Mouse (Mus musculus) 416B (cell line): ENCODE measurements at regions not wholly inside any gene's neighbourhood (a gene's known extent, or its start where the extent isn't known, plus 50 kb on each side); places are given as distances from the start of the nearest gene placed in this dataset.
A peak's percentile ranks its signal among the peaks of the same experiment; 100 is the strongest.
"Not testable (repeated sequence)": the region's sequence is repeated elsewhere in the genome, so short reads cannot be mapped to it uniquely, and the experiment has no call there.

Experiments
- DNase-seq: peaks from one replicate; pipeline ENCODE4 v3.0.0; 2011; ENCODE audit warnings: low read depth

DNA sequence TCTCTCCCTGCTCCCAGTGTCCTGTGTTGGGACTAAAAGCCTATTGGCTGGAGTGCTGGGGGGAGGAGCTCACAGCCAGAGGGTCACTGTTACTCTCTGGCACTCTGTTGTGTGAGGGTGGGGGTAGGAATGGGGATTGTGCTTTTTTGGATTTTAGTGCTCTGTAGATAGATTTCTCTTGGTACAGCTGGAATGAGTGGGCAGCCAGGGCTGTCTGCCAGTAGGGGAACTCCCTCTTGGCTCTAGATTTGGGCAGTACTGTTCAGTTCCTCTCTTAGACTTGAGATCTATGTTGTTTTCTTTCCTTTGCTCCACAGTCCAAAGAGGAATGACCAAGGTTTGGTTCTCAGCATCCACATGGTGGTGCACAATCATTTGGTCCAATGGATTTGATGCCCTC is 282.6 kb downstream of the Fgf9 start:
- DNase-seq = no peak

DNA sequence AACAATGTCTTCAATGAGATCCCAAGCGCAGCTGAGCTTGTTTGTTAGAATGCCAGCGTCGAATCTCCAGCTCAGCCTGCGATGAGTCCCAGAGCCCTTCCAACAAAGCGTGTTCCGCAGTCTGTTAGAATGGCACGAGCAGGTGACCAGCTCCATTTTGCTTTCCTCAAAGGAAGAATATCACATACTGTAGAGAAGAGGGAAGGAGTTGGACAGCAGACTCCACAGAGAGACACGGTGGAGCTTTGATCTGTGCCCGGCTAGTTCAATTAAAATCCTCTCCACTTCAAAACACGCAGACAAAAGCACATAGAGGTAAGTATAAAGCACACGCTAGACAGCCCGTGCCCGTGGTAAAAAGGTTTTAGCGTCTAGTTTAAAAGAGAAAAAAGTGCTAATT is 265.8 kb downstream of the Fgf9 start:
- no peak for DNase-seq

DNA sequence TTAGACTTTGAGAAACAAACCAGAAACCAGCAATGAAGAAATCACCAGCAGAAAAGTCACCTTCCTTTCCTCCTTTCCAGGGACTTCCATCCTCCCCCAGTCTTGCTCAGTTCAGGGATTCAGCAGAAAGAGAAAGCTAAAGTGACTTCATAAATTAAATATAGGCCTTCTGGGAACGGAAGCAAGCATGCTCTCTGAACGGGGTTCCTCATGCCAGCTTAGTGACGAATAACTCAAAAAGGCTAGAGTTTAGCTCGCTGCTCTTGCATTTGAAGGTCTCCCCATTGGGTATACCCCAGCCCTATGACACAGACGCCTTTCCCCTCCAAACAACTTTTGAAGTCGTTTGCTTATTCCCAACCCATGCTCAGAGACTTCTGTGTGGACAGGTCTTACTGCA is 252.8 kb downstream of the Fgf9 start:
- DNase-seq = no peak

DNA sequence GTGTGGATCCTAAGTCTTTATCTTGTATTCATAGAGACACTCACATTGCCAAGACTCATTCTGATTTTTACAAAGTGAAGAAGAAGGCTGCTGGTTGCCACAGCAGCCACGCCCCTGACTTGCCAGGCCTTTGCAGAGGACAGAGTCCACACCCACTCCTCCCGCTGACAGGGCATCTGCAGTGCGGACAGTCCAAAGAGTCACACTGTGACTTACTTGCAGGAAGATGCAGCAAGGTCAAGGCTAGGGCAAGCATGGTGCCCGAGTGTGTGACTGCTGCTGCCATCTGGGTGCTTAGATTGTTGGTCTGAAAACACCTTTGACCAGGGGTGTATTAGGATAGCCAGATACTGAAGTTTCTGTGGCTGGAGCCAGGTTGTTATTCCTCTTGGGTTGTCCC is 252.1 kb downstream of the Fgf9 start:
- DNase-seq = no peak

DNA sequence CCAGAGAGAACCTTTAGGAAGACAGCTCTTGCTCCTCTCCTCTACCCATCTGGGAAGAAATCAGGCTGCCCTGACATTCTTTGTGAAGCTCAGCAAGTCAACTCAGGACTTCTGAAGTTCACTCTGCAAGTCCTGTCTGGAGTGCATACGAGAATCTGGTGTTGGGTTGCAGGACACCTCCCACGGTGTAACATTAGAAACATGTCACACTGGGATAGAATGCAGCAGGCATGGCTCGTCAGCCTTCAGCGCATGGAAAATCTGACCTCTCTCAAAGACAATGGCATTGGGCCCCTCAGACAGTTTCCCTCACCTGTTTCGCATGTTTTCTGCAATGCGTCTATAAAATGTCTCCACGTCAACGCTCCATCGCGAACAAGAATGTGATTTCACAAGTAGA is 251.5 kb downstream of the Fgf9 start:
- no peak for DNase-seq

DNA sequence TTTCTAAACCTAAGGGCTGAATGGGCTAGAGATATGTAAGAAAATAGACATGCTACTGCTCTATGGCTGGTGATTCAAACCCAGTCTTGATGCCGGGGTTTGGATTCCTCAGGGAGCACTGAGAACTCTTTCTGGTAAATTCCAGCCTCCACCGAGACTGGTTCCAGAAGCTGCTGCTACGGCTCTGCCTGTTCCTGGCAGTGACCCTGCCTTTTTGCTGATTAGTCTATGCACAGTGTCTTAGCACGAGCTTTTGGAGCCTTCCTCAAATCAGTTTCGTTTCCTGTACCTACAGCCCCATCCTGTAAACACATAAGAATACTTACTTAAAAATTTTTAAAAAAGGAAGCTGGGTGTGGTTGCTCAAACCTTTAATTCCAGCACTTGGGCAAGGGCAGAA is 250.9 kb downstream of the Fgf9 start:
- no peak for DNase-seq

DNA sequence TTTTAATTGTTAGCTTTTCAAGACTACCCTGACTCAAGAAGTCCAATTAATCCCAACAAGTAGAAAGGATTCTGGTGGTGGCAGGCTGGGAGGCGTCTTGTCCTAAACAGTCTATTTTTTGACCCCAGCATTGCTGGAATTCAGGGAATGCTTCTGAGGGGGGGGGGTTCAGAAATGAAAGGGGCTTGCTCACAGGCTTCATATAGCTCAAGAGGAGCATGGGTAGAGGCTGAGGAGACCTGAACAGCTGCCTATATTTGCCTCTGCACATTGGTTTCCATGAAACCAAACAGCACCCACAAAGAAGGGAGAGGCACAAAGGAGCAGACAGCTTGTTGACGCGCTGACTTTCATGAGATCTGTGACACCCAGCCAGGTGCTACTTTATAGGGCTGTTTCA is 247.3 kb downstream of the Fgf9 start:
- no peak for DNase-seq

DNA sequence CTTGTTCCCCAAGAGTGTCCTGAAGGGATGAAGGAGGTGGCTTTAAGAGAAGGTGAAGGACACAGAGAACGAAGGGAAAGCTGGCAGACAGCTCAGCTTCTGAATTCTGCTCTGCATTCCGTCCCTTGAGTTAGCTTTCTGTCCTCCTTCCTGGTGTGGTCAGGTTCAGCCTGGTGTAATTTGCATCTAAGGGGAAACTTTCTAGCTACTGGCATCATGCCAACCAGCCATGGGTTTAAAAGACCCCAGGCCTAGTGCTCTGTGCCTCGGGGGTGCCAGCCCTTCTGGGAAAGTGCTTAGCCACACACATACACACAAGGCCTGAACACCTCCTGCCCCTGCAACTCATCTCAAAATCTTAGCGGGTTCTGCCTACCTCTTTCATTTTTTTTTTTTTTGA is 246.9 kb downstream of the Fgf9 start:
- DNase-seq = no peak

DNA sequence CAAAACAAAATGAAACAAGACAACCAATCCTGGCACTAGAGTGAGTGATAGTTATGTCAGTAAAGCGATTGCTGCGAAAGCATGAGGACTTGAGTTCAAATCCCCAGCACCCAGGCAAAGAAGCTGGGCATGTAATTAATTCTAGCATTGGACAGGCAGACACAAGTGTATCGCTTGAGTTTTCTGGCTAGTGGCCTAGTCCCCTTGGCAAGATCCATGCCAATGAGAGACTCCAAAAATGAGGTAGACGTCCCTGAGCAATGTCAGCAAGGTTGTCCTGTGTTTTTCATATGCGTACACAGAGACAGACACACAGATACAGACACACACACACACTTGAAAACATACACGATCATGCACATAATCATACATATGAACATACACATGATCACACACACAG is 237.3 kb downstream of the Fgf9 start:
- DNase-seq = no peak

DNA sequence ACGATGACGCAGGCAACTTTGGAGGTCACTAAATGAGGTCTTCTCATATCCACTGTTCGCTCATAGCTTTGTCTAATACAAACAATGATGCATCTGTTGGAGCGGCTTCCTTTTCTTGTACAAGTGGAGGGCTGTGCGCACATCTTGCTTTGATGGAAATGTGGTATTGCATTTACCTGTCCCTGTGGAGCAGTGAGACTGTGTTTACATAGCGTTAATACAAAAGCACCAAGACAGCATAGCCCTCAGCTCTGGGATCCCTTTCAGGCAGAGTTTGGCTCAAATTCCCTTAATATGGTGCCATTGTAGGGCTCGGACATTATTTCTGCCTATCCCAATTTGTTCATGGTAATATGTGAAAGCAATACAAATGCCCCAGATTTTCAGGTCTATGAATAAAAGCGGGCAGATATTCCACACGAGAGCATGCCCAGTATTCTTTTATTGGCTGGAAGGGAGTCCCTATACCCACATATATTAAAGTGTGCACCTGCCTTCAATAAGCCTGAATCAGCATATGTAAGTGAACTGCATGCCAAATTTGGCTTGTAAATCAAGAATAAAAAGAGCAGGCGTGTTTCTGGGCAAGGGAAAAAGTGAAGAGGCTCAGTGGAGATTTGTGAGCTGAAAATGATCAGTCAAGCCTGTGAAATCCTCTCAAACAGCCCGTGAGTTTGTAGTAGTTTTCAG is 236.6 kb downstream of the Fgf9 start:
- no peak for DNase-seq

DNA sequence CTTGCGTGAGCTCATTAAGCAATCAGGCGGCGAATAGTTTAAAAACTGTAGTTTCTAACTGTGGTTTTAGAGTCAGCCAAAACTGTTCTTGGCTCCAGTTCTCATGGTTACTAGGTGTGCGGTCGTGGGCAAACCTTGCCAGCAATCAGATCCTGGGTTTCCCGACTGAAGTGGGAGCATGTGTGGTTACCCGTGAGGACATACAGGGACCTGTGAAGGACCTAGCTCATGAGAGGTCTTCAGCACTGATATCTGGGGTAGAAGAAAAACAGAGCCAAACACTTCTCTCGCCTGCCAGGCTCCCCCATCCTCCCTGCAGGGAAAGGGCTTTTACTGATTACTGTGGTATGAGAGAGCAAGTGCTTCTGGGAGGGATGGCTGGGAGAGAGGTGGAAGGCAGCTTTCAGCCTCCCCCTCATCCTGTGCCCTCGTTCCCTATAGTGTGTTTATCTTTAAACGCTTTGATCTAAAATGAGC is 230.1 kb downstream of the Fgf9 start:
- DNase-seq = no peak

DNA sequence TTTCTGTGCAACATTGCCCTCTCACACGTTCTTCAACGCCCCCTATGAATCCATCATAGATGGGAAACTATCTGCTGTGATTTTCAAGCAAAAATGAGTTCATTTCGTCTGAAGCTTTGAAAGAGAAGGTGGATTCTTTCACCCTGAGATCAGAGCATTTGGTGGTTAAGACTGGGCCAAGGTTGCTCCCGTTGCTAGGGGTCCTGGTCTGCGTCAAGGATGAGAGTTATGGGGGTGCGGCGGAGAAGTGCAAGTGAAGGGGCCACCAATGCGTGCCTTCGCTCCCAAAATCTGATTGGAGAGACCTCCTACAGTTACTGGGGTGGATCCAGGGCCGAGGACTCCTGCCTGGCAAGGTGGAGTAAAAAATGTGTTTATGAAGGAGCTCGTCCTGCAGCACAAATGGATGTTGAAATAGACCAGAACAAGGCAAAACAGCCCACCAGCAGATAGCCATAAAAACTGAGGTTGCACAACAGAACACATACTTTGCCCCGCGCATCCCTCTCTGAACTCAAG is 215.7 kb downstream of the Fgf9 start:
- no peak for DNase-seq

DNA sequence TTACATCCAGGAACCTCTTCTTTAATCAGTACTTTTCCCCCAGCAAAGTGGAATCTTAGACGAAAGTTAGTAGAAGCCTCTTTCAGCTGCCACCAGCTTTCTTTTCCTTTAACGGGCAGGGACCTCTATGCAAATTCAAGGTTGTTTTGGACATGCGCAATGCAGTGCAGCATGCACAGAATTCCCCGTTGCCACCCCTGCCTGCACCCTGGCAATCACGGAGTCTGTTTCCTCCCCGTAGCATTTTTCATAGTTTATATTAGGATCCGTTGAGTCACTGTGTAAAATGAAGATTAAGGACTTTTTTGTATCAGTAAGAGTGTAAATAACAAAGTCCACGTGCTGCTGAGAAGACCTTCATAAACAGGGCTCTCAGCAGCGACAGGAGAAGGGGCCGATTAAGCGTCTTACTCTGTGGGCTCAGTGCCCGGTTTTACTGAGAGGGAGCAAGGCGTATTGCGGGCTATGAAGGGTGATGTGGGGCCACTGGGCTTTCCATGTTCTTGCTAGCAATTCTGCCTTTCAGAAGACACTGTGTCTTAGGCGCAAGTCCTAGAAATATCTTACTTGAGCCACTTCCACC is 212.5 kb downstream of the Fgf9 start:
- DNase-seq = no peak

DNA sequence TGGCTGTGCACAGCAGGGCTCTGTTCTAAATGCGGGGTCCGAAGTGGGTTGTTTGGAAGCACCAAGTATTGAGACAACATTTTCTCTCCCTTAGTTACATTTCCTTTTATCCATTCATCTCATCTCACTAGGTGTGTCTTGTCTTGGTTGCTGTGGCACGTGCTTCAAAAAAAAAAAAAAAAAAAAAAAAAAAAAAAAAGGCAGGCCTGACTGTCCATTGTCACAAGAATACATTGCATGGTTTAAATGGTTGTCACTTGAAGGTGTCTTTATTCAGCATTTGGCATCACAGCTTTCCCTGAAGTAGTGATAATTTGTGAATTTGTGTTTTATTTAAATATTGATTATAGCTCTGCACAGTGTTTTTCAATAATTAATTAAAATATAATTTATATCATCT is 211.9 kb downstream of the Fgf9 start:
- no peak for DNase-seq

DNA sequence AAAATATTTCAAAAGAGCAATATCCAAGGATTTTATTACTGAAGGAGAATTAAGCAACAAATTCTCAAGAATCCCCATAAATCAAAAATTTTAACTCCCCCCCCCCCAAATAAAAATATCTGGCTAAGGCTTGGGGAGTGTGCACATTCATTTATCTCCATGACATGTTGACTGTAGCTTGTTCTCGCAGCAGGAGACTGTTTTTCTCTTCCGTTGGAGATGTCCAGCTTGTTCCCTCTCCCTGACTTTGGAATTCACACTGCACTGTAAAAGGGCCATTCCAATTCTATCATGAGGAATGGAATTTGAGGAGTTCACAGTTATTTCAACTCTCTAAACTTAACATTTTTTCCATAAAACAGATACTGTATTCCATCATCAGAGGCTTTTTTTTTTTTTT is 204.1 kb downstream of the Fgf9 start:
- DNase-seq = not testable (repeated sequence)

DNA sequence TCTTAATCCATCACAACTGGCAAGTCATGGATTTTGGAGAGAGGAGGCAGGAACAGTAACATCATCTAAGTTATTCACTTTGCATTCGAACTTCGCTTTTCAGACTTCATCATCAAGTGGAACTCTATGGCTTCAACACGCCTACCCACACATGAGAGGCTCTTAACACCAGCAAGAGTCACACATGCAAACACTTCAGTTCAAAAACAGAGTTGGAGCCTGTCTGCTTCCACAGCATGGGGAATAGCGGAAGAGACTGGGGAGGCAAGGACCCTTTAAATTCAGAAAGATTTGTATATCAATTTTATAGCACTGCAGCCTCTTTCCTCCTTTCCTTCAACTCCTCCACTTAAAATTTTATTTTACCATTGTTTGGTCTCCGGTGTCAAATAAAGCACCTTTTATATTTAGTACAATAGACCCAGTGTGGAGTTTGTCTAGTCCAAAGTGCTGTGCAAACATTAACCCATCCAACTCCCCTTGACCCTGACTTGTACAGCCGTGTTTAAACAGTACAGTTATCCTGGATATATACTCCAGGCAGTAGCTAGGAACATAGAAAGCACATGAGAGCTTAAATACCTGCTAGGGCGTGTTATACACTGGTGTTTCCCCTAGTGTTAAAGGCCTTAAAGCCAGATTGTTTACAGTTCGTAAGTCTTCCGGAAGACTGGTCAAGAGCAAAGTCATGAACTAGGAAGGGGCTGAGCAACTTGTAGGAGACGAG is 203.5 kb downstream of the Fgf9 start:
- DNase-seq = no peak

DNA sequence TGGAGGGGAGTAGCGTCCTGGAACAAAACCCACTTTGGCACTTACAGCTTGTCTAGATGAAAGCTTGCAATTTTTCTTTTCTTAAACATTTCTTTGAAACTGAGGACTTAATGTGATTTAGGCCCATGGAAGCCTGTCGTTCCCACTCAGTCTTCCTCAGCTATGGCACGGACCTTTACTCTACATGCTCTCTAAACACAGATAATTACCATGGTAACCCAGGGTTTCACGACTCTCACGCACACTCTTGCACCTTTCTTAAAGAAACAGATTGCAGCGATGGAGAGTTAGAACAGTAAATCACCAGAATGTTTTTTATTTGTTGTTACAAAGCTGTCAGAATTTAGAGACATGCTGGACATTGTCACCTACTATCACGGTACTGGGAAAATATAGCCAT is 195.0 kb downstream of the Fgf9 start:
- DNase-seq = no peak

DNA sequence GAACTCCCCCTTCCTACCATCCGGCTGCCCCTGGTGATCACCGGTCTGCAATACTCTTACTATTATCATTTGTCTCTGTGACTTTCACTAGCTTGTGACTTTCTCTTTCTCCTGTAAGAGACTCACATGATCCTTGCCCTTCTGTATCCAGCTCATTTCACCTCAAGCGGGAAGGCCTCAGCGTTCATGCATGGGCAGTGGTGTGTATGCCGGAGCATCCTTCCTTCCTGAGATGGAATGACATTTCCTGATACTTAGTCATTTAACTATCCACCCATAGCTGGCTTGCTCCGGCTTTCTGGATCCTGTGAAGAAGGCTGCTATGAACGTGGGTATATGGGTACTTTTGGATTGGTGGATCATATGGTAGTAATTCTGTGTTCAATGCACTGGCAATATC is 194.1 kb downstream of the Fgf9 start:
- no peak for DNase-seq

DNA sequence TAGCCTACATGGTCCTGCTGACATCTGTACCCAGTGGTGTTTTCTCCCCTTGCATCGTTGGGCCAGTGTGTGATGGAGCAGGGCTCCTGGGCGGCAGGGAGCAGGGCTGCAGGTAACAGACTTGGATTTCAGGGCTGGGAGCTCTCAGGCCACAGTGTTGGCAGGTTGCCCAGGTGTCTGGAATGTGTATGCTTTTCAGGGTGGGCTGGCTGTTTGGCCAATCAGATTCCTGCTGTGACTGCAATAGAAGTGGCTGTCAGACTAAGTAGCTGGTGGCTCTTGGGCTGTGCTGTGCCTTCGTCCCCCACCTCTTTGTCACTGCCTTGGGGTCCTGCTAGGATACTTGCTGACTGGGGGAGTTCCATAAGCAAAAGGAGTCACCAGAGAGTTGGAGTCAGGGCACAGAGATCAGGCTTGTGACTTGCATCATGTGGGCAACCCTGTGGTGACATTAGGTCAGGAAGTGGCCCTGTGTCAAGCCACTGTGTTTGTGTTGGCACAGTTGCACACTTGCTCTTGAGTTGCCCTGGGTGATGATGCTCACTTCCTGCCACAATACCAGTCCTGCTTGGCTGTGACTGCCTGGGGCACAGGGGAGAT is 183.1 kb downstream of the Fgf9 start:
- DNase-seq = peak; percentile 77

DNA sequence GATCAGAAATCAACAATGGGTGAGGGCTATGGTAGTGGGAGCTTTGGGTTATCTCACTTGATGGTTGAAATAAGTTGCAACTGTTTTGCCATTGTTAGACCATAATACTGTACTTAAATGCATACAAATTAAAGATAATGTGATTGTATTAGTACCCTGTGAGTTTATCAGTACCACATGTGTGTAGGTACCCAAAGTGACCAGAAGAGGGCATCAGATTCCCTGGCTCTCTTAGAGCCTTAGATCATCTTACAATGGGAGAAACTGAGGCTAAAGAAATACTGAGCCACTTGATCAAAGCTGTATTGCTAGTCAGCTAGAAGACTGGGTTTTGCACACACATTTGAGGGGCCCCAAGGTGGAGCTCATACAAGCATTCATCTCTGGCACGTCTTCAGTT is 155.5 kb downstream of the Fgf9 start:
- no peak for DNase-seq

DNA sequence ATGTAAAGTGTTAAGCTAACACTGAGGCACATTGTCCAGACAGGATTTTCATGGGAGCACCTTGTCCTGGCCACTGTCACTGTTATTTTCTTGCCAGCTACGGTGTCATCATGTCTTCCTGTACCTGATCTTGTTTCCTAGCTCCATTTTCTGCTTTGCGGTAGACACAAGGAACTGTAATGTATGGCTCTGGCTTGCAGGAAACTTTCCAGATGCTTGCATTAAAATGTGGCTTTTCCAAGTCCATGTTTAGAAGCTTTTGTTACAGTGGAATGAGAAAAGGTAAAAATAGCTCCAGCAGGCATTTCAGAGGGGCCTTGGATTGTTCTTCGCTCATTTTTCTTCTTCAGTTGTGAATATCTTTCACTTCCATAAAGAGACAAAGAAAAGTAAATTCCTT is 154.1 kb downstream of the Fgf9 start:
- no peak for DNase-seq

DNA sequence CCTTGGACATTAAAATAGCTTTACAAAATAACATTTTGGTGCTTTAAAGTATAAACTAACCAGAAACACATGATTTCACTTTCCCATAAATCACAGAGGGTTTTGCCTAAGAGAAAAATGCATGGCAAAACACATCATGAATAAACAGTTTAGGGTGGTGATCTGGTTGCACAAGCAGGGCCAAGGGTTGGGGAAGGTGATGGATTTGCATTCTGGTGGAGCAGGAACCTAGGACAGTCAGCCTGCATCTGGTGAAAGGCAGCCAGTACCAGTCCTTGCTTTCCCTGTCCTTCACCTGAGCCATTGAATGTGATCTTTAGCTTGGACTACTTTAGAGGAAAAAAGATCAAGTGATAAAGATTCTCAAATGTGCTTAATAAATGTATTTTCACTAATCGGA is 138.1 kb downstream of the Fgf9 start:
- DNase-seq = no peak
